17 mouse cellular contexts compared by ENCODE assay signal in the genomic region with DNA sequence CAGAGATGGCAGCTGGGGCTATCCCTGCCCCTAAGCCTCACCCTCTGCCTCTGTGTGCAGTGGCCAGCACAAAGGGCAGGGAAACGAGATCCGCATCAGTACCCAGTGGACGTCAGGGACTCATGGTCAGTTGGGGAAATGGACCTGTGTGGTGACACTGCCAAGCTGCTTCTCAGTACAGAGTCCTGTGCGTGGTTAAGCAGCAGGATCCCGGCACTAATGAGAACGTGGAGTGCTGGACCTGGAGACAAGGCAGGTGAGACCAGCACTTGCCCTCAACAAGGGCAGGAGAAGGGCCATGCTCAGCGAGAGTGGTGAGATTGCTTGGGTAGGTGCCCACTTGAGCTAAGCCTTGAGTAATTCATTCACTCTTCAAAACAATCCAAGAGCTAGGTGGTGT. TPM values are rescaled to one million over a fixed set of nuclear protein-coding genes. Genes with fewer than 3 reads are reported as not detected.
A peak's percentile ranks its signal among the peaks of the same experiment; 100 is the strongest.
DNase-seq lines count a peak whose midpoint lies in the region.
"Had no signal": no experiment of that assay in that cellular context is flagged by ENCODE, and none has a peak within 500 bp of the region (broad histone marks: within the 10 kb centered on the region; RNA-seq: fewer than 3 reads in every experiment).

No protein-coding gene starts in this region.

- DNase-seq in heart, adult 11 months = peak; percentile 84
- DNase-seq in heart, adult 8-10 months (ENCODE audit: low spot score) = no peak
- DNase-seq in kidney, adult 8-10 months = peak; percentile 80 to 89
- DNase-seq in kidney, postnatal 4 days = no peak
- peak; percentile 95 for DNase-seq in kidney, adult 9 months
- peak; percentile 72 to 88 for DNase-seq in kidney, postnatal 25 days
- DNase-seq in retina, embryonic 14.5 days (ENCODE audit: low spot score) = no peak
- DNase-seq in left cerebral cortex, postnatal 25 days (ENCODE audit: low spot score in 2 of 2) = no peak
- DNase-seq: adrenal gland, adult 8-10 months; adrenal gland, postnatal 36 days; B cell, adult 2 months; cerebellum, adult 2 months; cerebellum, postnatal 10 days; gastrocnemius, adult 2 months; gastrocnemius, postnatal 25 days; heart, postnatal 10 days; heart, postnatal 4 days had no signal

- intact Hi-C loops in left cerebral cortex, postnatal 25 days (cut with DNase I) = no loop called here

RNA-seq across cellular contexts. Expression of a gene that starts 7.7 kb away (rescaled TPM):
- total RNA-seq in heart, adult 8-10 months (2022) = 10 to 100 TPM; 85.6 to 89.6 (median 87.8) TPM
- total RNA-seq in left cerebral cortex, postnatal 25 days (2021) = 10 to 100 TPM; 46.3 to 55.0 TPM

Comparison
In these comparisons a context has a peak if more than half of its experiments do, and no peak if none do; other contexts are left out.
1. DNase-seq: peak in heart, adult 11 months (single experiment), kidney, adult 8-10 months (2 of 2), kidney, adult 9 months (single experiment) and kidney, postnatal 25 days (2 of 2); none in heart, adult 8-10 months (single experiment), kidney, postnatal 4 days (0 of 2), retina, embryonic 14.5 days (single experiment) and left cerebral cortex, postnatal 25 days (0 of 2).